Mouse (Mus musculus) testis, adult 2 months (tissue): ENCODE data around the gene Trappc5.

Experiments
- CTCF ChIP-seq: fragments of 200-500 bp; IDR thresholded peaks from 2 replicates; pipeline ENCODE4 v1.5.1; 2012; ENCODE audit warnings: low read depth, mild to moderate bottlenecking, inconsistent platforms, low read length, moderate library complexity; ENCODE audit not compliant: control insufficient read depth, insufficient read depth, insufficient replicate concordance
- POLR2A ChIP-seq: fragments of 200-500 bp; IDR thresholded peaks from 2 replicates; pipeline ENCODE4 v1.6.1; 2012; ENCODE audit warnings: low read depth, mild to moderate bottlenecking, inconsistent platforms, low read length, moderate library complexity; ENCODE audit not compliant: control insufficient read depth

DNA sequence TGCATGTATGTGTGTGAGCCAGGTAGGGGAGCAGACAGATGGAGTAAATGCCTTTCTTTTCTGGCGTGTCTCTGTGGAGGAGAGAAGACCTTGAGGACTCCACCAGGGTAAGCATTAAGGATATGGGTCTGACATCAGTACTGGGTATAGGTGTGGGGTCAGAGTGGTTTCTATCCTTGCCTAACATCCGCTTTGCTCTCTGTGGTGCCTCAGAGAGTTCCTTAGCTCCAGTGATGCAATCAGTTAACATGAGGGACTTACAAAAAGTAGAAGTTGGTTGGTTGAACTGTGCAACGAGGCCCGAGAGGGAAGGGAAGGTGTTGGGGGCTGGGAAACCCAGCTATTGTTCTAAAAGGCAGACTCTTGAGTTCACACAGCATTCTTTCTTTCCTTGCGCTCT is 11.7 kb upstream of the Trappc5 start:
- no peak for TF ChIP-seq POLR2A
- TF ChIP-seq CTCF, result no peak
